Mouse (Mus musculus) c-Kit-positive CD71-negative TER-119-negative erythroid progenitor cells, embryonic 14.5 days (primary cell): ENCODE measurements around the gene Phyhipl.

Experiments
- DNase-seq: peaks from one replicate; pipeline ENCODE4 v3.0.0-alpha.2; 2013; ENCODE audit warnings: low read depth

Phyhipl gene

GRCm38 (mm10) chr10:70533301-70533781, 122.4 kb downstream of the Phyhipl start:
- DNase-seq: no peak

GRCm38 (mm10) chr10:70532249-70532648, 123.5 kb downstream of the Phyhipl start:
- no peak for DNase-seq

- DNase-seq: no peak
Observed at GRCm38 (mm10) chr10:70530185-70530823, 125.5 kb downstream of the Phyhipl start.

- no peak for DNase-seq
Observed at GRCm38 (mm10) chr10:70521379-70521778, 134.4 kb downstream of the Phyhipl start.

- DNase-seq: no peak
Observed at GRCm38 (mm10) chr10:70520143-70521131, 135.3 kb downstream of the Phyhipl start.

DNA sequence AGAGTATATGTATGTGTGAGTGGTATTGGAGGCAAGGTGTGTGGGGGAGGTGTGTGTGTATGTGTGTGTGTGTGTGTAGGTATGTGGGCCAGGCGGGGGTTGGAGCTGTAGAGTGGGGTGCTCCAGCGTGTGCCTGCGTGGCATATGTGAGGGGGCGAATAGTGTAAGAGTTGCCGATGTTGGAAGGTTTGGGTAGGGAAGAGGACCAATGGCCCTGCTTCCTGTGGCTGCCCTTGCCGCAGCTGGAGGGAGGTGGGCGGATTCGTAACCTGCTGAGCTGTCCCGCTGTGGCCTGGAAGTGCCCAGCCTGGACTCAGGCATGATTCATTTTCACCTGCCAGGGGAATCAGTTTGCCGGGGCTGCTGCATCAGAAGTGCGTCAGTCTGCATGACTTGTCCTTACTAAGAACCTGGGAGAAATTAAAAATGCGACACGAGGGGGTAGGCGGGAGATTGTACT, 136.1 kb downstream of the Phyhipl start:
- no peak for DNase-seq

DNA sequence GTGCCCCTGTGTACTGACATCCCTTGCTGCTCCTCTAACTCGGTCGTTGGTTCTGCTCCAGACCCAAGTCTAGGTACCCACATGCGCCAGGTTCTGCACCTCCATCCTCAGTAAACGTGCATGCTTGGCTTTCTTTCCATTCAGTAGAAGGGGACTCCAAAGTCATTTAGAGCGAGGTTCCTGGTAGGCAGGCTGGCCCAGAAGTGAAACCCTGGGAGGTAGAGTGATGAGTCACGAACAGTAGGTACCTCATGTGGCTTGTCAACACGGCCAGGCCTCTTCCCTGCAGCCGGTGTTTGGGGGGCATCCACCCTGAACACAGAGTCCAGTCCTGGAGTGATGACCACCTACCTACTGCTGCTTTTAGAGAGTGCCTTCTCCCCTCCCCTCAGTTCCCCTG, 139.1 kb downstream of the Phyhipl start:
- no peak for DNase-seq

DNA sequence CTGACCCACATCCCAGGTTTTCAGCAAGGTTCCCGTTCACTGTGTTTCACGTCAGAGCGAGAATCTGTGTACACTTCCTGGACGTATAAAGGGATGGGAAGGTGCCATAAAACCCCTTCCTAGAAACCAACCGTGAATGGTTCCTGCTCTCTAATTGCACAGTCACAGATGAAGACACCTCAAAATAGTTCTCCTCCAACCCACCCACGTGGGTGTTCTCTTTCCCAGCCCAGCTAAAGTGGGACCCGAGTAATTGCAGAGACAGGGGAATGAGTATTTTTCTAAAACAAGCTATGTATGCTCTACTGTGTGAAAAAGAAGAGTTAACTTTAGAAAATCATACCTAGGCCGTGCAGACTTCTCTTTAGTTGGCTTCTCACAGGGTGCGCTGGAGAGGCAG, 140.9 kb downstream of the Phyhipl start:
- no peak for DNase-seq

GRCm38 (mm10) chr10:70507880-70508279, 147.9 kb downstream of the Phyhipl start:
- no peak for DNase-seq
